Mouse (Mus musculus) natural killer cell, adult 2 months (primary cell): Measurements from ENCODE around the gene P3h3.
"Not testable (repeated sequence)": the region's sequence is repeated elsewhere in the genome, so short reads cannot be mapped to it uniquely, and the experiment has no call there.

ENCODE experiments used
- DNase-seq, 2 experiments: peaks; one replicate each; pipeline ENCODE4 v3.0.0; 2022; ENCODE audit warnings: low spot score in 2 of 2

Gene P3h3

DNA sequence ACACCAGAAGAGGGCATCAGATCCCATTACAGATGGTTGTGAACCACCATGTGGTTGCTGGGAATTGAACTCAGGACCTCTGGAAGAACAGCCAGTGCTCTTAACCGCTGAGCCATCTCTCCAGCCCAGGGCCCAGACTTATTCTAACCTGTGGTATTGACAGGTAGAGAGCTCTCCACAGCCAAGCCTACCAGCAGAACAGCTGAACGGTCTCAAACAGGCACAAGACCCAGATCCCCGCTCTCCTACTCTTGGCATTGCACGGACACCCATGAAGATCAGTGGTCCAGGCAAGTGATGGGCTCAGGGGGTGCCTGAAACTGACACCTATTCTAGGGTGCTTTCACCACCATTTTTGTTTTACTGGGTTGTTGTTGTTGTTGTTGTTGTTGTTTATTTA is 26.4 kb downstream of the P3h3 start:
- DNase-seq, result not testable (repeated sequence)

DNA sequence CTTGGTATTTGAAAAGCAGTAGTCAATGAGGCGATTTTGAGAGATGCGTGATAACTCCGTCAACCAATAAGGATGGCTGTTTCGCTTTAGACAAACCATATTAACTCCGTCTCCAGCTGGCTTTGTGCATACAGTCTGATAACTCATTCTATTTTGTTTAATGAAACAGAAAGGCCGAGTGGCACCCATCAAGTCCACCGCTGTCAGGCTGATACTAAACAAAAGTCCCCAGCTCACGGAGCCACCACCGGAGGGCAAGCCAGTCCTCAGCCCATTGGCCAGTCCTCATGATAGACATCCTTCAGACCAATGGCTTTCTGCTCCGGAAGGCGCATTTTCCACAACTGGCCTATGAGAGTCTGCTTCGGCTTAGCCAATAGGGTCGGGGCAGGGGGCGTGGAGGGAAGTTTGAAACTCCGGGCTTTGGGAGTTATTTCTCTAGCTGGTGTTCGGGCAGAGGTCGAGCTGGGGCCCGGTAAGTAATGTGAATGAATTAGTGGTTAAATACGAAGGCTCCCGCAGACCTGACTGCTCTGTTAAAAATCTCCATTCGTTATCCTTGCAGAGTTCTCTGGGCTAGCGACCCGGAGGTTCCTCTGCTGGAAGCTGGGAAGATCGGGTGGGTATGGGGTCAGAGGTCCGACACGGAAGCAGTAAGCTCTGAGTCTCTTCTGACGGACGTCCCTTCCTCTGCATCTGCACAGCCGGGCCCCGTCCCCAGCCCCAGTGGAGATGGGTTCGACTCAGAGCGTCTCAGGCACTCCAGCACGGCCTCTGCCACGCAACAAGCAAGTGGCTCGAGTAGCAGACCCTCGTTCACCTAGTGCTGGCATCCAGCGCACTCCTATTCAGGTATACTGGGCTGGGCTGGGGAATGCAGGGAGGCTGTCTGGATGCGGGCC is 27.5 kb downstream of the P3h3 start:
- DNase-seq, result peak; percentile 91 to 92

DNA sequence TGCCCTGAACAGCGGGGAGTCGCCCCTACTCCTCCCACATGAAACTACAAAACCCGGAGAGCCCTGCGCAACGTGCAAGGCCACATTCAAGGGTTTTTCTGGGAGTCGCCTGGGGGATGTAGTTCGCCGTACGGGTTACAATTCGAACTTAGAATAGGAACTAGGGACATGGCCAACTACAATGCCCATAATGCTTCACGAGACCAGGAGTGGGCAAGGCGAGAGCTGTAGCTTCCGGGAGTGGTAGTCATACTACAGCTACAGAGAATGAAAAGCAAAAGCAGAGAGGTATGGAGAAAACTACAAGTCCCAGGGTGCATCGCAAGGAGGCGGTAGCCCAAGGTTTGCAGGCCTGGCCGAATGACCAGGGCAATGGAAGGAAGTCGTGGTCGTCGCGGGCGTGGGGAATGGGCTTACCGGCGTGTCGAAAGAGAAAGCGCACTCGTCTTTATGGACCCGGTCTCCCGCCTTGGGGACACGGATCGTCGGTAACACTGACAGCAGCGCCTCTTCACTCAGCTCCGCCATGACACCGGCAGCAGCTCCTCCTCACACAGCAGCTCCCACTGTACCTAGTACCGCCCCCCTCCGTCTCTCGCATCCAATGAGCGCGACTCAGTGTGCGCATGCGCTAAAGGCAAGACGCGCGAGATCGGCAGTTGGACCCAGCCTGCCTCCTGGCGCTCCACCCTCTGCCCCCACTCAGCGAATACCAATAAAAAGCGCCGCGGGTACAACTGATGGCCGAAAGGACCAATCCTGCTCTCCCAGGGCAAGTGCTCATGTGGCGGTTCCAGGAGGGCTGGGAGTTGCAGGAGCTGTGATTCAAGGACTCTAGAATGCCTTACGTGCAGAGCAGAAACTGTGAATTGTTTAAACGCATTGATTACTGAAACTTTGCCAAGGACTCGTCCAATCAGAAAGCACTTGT is 28.4 kb downstream of the P3h3 start, which contains the start of the genes Usp5 and Cdca3:
TSS of gene Usp5 (minus strand) at position 617 of the 931 bp plus-strand sequence.
TSS of gene Cdca3 (plus strand) at position 680 of the 931 bp plus-strand sequence.
- DNase-seq, result peak; percentile 98 to 99

DNA sequence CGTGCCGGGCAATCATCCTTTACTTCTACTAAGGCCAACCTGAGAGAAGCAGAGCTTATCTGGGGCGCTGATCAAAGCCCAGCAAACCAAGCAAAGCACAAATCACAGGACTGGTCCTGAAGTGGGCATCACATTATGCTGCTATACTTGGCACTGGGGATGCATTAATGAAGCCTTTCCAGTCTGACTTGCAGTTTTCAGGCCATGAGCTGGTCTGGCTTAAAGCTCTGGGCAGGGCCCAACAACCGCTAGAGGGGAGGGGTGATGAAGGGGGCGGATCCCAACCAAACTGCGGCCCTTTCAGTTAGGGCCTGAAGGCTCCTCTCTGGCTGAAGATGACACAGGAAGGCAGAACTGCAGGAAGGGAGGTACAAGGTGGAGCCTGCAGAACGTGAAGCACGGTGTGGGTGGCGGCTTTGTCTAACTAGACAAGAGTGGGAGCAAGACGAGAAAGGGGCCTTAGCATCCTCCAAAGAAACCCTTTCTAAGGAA is 29.4 kb downstream of the P3h3 start:
- peak; percentile 18 to 47 for DNase-seq

DNA sequence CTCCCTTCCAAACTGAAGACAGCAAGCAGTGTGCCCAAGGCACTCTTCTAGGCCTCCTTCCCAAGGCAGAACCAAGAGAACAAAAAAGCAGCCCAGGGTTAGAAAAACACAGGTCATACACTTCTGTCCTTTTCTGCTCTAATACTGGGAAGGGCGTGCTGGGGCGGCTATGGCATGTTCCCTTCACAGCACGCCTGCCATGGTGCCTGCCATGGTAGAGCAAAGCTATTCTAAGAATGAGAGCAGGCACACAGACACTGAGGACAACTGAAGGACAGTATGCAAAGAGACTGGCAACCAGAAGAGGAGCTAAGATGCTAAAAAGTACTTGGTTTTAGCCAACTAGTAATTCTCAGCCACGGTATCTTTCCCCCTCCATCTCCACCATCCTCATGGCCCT is 35.5 kb downstream of the P3h3 start:
- DNase-seq, result no peak

DNA sequence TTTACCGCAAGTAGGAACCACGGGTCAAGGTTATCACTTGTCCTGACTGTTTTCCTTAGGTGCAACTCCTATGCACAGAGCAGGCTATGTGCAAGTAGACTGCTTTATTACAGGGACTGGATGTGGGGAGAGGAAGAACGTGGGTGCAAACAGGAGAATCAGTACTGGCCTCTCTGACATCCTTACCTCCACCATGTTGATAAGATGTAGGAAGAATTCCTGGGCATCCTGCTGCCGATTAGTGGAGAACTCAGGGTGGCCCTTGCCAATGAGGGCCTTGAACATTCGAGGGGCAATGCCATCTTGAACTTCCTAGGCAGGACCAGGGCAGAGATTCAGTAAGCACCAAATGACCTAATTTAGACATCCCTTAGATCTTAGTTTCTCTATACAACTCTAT is 36.7 kb downstream of the P3h3 start:
- no peak for DNase-seq

DNA sequence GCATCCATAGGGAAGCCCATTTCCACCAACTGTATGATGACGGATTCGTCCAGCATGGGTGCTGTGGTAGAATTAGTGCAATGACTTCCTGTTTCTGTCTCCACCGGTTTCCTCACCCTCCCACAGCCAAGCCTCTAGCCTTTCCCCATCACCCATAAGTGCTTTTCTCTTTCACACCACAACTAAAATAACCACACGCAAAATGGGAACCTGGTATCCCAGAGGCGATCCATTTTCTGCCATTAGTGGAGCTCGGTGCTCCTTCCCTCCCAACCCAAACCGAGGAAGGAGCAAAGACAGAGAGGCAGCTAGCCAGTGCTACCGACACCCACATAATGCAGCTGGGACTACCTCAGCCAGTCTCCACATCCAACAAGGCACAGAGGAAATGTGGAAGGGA is 39.6 kb downstream of the P3h3 start:
- DNase-seq, result no peak

DNA sequence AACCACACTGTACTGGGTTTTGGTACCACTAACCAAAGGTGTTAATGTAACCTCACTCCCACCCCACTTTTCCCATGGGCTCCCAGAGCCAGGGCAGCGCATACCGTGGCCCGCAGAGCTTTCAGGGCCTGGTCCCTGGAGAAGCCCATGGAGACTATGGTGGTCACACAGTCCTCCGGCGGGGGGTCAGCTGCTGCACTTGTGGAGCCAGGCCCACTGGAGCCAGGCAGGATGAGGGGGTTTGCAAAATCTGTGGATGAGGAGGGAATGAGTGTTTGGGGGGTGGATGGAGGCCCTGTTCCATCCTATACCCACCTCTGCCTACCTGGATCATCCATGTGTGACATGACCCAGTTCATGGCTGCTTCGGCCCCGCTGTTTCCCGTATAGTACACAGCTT is 40.0 kb downstream of the P3h3 start:
- no peak for DNase-seq

DNA sequence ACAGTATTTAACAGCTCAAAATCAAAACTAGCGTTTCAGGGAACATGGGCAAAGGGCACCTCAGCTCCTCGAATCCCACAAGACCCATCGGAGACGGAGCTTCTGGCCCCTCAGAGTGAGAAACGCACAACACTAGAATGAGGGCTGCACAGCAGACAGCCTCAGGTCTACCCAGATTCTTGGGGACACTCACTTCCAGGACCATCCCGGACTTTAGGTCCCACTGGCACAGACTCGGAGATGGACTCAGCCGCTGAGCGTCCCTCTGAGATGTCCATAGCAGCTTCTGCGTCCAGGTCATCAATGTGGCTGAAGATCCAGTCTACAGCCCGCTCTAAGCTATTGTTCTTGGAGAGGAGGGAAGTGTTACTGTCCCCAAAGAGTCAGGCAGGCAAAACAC is 40.4 kb downstream of the P3h3 start:
- DNase-seq, result no peak

DNA sequence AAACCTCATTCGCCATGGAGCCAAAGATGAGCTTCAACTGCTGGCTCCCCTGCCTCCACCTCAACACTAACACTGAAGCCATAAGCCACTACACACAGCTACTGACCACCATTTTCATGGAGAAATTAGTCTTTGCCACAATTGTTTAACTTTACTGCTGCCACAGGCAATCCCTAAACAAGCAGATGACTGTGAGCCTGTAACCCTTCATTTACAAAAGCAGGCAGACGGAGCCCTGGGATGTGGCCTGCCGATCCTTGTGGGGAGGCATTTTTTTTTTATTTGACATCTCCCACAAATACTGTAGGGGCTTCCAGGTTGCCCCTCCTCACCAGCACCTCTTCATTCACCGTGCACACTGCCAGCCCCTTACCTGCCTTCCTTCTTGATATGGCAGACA is 40.9 kb downstream of the P3h3 start:
- DNase-seq, result no peak

DNA sequence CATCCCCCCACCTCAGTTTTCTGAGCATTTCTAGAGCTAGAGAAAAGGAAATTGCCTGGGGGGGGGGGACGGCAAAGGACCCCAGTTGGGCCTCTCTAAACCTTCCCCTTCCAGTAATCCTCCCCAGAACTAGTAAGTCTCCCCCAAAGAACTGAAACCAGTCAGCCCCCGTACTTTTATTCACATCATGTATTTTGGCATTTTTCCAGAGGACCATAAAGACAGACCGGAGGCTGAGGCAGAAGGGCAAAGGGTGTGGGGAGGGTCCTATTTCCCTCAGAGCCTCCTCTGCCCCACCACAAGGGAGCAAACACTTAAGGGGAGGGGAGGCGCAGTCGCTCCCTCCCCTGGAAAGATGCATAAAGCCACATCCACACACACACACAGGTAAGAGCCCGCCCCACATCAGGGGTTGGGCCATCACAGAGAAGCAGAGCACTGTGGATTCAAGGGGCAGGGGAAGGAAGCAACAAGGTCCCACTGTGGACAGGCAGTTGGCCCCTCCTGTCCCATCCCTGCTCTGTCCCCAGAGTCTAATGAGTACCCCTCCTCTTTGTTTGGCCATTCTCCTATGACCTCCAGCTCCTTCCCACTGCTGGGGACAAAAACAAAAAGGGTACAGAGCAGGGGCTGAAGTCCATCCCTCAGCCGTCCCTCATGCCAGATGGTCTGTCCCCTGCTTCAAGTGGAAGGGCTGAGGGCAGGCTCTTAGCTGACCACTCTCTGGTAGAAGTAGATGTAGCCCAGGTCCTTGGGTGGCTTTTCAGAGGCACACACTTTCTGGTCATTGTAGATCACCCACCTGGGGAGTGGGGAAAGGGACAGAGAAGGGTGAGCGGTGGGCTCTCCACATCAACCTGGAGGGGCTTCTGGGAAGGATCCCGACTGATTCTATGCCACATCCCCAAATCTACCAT is 42.4 kb downstream of the P3h3 start:
- no peak for DNase-seq

DNA sequence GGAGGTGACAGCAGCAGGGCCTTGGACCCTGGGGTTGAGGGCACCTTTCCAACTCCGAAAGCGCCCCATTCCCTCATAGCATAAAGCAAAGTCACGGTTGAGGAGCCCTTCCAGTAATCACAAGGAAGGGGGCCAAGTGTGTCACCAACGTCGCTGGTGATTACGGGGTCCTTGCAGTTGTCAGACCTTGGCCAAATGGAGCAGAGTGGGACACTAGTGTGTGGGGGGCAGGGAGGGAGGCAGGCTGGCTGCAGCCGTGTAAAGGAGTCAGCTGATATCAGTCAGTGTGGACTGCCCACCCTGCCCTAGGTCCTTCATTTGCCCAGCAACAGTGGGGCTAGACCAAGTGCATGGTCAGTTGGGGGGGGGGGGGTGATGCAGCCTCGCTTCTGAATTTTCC is 43.1 kb downstream of the P3h3 start:
- DNase-seq, result no peak

DNA sequence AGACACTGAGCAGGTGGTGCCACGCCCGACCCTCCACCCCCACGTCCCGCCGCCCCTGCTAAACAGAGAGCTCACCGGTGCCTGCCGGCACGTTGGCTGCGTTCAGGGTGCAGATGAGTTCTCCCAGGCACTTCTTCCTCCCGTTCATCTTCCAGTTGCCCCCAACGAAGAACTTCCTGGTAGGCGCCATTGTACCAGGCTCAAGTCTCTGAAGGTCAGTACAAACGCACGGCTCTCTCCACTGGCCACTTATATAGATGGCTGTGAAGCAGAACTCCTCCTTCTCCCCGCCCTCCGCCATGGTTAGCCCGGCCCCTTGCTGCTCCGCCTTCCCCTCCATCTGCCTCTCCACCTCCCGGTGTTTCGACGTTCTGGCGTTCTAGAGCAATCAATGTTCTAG is 43.6 kb downstream of the P3h3 start, which contains the start of gene Tpi1:
TSS of gene Tpi1 (minus strand) at position 364 of the 400 bp plus-strand sequence.
- peak; percentile 83 to 85 for DNase-seq

DNA sequence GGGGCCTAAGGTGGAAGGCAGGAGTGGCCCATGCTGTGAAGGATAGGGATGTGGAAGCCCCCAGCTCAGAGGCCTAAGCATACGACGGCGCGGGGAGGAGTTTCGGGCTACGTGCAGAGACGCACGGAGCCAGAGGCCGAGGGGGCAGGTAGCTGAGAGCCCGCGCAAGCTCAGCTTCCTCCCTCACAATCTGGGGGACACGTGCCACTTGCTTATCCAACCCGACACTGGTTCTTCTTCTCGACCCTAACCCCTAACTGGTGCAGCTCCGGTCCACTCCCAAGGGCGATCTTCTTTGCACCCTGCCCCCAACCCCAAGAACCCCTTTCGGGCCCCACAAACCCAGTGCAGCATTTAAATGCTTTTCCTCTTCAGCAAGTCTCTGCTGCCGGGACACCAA is 44.1 kb downstream of the P3h3 start:
- DNase-seq, result peak; percentile 45 to 47

DNA sequence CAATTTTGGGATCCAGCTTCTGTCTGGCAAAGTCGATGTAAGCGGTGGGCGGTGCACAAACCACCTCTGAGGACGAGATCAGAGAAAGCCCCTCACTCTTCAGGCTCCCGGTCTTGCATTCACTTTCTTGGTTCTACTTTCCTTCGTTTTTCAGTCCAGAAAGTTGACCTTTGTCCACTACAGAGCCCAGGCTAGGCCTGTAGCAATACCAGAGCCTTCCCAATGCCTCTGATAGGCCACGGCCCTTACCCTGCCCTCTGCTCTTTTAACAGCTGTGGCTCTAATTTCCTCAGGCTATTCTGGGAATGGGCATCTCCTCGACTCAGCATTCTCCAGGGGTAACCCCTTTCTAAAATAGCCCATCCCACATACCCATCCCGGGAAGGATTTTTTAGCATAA is 44.7 kb downstream of the P3h3 start:
- DNase-seq, result no peak

DNA sequence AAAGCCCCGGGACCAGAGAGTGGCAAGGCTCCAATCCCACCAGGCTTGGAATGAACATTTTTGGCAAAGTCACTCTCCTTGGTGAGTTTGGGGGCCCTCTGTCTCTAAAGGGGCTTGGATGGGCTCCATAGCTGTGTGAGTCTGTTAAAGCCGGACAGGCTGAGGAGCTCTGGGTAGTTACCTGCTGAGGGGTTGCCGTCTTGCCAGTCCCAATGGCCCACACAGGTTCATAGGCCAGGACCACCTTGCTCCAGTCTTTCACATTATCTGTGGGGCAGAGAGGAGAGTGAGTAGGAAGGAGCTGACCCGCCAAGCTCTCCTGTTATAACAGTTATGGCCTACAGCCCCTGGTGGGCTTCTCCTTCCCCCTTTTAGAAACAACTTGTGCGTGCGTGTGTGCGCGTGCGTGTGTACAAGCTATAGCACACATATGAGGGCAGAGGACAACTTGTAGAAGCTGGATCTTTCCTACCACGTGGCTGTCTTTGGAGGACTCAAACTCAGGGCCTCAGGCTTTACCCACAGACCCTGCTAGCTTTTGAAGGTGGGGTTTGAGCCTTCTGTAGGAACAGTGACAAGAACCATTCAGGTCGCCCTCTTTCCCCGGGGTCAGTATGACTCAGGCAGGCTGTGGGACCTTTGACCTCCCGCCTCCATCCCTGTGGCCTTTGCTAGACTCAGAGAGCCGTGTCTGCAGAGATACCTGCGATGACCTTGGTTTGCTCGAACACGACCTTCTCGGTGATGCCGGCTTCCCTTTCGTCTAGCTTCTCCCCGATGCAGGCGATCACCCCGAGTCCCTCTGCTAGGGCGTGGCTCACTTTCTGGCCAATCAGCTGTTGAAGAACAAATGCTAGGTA is 45.6 kb downstream of the P3h3 start:
- no peak for DNase-seq

DNA sequence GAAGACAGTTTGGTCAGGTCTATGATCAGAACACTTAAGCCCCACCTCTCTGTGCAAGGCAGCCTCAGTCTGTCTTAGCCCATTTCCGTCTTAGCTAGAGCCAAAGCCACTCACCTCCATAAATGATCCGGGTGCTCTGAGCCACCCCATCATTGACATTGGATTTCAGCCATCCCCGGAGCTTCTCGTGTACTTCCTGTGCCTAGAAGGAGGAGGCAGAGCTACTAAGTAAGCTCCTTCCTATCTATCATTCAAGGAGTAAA is 46.2 kb downstream of the P3h3 start:
- DNase-seq, result no peak

DNA sequence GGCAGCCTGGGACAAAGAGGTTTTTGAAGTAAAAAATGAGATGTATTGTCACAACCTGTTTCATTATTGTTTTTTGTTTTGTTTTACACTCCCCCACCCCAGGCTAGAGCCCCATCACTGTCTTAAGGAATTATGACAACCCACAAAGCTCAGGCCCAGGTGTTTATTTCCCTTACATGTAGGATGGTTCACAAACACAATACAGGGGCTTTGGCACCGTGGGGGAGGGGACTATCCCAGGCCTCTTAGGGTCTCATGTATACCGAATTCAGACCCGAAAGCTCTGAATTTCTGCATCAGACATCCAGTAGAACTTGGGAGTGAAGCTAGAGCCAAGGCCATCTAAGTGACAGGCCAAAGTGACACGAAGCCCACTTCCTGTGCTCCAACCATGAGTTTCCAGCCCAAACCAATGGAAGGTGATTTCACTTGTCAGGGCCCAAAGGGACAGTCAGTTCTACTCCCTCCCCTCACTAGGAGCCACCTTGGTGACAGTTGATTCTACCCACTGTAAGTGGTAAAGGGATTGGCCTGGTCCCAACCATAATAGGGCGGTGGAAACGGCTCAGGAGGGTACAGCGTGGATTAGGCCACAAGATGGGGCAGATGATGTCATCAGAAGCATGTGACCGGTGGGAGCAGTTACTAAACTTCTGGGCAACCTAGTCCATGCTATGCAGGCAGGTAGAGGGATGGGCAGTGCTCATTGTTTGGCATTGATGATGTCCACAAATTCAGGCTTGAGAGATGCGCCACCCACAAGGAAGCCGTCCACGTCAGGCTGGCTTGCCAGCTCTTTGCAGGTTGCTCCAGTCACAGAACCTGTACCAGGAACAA is 46.8 kb downstream of the P3h3 start:
- DNase-seq, result not testable (repeated sequence)

DNA sequence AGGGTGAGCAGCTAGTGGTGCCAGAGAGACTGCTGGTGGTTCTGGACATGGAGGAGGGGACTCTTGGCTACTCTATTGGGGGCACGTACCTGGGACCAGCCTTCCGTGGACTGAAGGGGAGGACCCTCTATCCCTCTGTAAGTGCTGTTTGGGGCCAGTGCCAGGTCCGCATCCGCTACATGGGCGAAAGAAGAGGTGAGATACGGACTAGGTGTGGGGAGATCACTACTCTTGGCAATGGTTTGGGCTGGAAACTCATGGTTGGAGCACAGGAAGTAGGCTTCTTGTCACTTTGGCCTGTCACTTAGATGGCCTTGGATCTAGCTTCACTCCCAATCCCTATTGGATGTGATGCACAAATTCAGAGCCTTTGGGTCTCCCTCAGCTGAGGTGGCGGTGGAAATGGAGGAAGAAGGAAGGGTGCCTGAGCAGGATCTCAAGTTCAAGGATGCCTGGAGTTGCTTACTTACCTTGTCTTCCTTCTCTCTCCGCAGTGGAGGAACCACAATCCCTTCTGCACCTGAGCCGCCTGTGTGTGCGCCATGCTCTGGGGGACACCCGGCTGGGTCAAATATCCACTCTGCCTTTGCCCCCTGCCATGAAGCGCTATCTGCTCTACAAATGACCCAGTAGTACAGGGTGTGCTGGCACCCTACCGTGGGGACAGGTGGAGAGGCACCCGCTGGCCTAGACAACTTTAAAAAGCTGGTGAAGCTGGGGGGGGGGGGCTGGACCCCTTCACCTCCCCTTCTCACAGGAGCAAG is 47.6 kb downstream of the P3h3 start:
- no peak for DNase-seq
